Mouse (Mus musculus) heart, postnatal 0 days (tissue): ENCODE data around the gene Adora1.

Source experiments
- CTCF ChIP-seq: IDR thresholded peaks from 2 replicates; pipeline ENCODE4 v1.5.1; 2016; ENCODE audit warnings: antibody characterized with exemption, control low read depth, low read depth
- EP300 ChIP-seq: IDR thresholded peaks from 2 replicates; pipeline ENCODE4 v1.6.1; 2016; ENCODE audit warnings: antibody characterized with exemption, low read depth

DNA sequence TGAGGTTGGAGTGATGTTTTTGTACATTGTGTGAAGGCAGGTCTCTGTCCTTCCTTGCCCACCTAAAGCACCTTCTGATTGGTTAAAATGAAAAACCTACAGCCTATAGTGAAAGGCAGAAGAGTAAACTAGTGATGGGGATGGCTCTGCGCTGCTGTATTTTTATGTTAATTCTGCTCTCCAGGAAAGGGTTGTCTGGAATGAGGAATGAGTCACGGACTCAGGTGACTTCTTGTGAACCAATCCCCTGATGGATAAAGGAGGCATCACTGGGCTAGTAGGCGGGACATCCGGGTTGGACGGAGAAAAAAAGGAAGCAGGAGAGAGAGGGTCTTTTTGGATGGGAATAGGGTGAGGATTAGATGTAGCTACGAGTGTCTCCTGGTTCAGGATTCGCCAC lies 34.8 kb upstream of the Adora1 start:
- TF ChIP-seq CTCF: no peak
- no peak for TF ChIP-seq EP300
